Mouse (Mus musculus) kidney, adult 2 months (tissue): ENCODE results near the gene Cmas. TPM values are rescaled to one million over a fixed set of nuclear protein-coding genes. Genes with fewer than 3 reads are reported as not detected.

Source experiments
- DNase-seq: peaks from one replicate; pipeline ENCODE4 v3.0.0; 2021
- H3K27ac ChIP-seq: fragments of 200-500 bp; 2 replicates; pipeline ENCODE4 v1.5.1; 2012; ENCODE audit warnings: low read depth, low read length, control low read depth, inconsistent platforms; ENCODE audit not compliant: insufficient read depth
- H3K27me3 ChIP-seq: fragments of 200-500 bp; replicated peaks from 2 replicates; pipeline ENCODE4 v1.6.1; 2012; ENCODE audit warnings: mild to moderate bottlenecking, moderate library complexity, low read length, inconsistent platforms; ENCODE audit not compliant: control insufficient read depth, insufficient read depth
- H3K36me3 ChIP-seq: fragments of 200-500 bp; 2 replicates; pipeline ENCODE4 v1.6.1; 2012; ENCODE audit warnings: mild to moderate bottlenecking, moderate library complexity, low read length, inconsistent platforms; ENCODE audit not compliant: control insufficient read depth, insufficient read depth
- H3K4me1 ChIP-seq: fragments of 200-500 bp; 2 replicates; pipeline ENCODE4 v1.6.1; 2011; ENCODE audit warnings: low read length; ENCODE audit not compliant: control insufficient read depth, insufficient read depth
- H3K4me3 ChIP-seq: fragments of 200-500 bp; 2 replicates; pipeline ENCODE4 v1.5.1; 2011; ENCODE audit warnings: mild to moderate bottlenecking, low read depth, low read length, control low read depth; ENCODE audit not compliant: insufficient read depth
- CTCF ChIP-seq: fragments of 200-500 bp; conservative IDR thresholded peaks from 2 replicates; pipeline ENCODE4 v1.5.1; 2011; ENCODE audit warnings: low read depth, mild to moderate bottlenecking, control low read depth, low read length, moderate library complexity, mixed read lengths; ENCODE audit not compliant: insufficient read depth, insufficient read length
- POLR2A ChIP-seq: fragments of 200-500 bp; IDR thresholded peaks from one replicate; pipeline ENCODE4 v1.6.1; 2011; ENCODE audit warnings: low read depth, low read length, control low read depth
- WGBS: fragments of 180-500 bp; shearing (Covaris S2); methylation state at CpG from one replicate; pipeline ENCODE4 v1.1.7; 2018; 5-methylcytosine and 5-hydroxymethylcytosine counted together
- polyA plus RNA-seq: library from polyadenylated mRNA; depleted of rRNA; stranded (reverse); fragments of >200 nt; gene quantifications from 2 replicates; pipeline ENCODE4 v1.2.3, GENCODE M21; 2012

Cmas gene
- polyA plus RNA-seq, 1 experiment, result 16.5 TPM

DNA sequence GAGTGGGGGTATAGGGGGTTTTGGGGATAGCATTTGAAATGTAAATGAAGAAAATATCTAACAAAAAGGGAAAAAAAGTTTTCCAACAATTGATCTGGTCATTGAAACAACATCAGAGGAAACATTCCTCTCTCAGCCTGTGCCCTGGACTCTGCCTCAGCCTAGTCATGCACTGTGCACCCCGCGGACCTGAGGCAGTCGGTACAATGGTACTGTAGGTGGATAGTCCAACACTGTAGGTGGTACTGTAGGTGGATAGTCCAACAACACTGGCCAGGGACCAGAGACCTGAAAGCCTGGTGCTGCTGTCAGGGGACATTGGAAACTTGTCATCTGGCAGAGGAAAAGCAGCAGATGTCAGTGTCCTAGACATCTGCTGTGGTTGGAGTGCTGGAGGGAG, 13.4 kb downstream of the Cmas start:
- Histone ChIP-seq H3K27ac (no peak overlapping the region), H3K4me3 (no peak overlapping the region), H3K36me3 (0 out of 2 replicates have a peak, but pooled peaks cover 1% of the 10 kb centered on the region), H3K4me1 (no peaks in the 10 kb centered on the region), H3K27me3 (no peaks in the 10 kb centered on the region)
- 71% methylated on average over 3 of the region's 3 CpGs for WGBS
- TF ChIP-seq CTCF (no peak), POLR2A (no peak)
- DNase-seq, result peak; percentile 70

- Histone ChIP-seq H3K4me3 (no peak overlapping the region), H3K4me1 (no peaks in the 10 kb centered on the region), H3K27me3 (no peaks in the 10 kb centered on the region), H3K36me3 (no peaks in the 10 kb centered on the region), H3K27ac (no peak overlapping the region)
- TF ChIP-seq POLR2A (no peak), CTCF (no peak)
- DNase-seq, result no peak
- 85% methylated on average over 4 of the region's 4 CpGs for WGBS
Measured at GRCm38 (mm10) chr6:142771643-142772042, 15.2 kb downstream of the Cmas start.

GRCm38 (mm10) chr6:142773566-142773965, 17.1 kb downstream of the Cmas start:
- no peak overlapping the region for H3K27ac ChIP-seq
- H3K4me1 ChIP-seq, result no peaks in the 10 kb centered on the region
- no peaks in the 10 kb centered on the region for H3K27me3 ChIP-seq
- no peak overlapping the region for H3K4me3 ChIP-seq
- TF ChIP-seq POLR2A, result no peak
- TF ChIP-seq CTCF, result peak; percentile 29; the same call in 1 of the 2 replicates
- WGBS, result 93% methylated on average over 5 of the region's 5 CpGs
- no peak for DNase-seq
- H3K36me3 ChIP-seq, result no peaks in the 10 kb centered on the region

DNA sequence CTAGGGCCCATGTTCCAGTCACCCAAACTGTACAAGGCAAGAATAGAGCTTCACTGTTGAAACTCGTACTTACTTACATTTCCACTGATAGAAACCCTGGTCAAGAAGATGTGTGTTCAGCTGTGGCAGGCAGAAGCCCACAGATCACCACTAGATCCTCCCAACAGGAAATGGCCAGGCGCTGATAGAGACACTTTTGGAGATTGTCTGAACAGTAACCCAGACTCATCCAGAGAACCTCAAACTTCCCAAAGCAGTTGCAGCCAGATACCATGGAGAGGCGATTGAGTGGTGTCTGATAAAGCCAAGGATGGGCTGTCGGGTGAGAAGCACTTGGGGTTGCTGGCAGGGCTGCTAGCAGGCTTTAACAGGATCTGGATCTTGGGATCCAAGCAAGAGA, 20.4 kb downstream of the Cmas start:
- Histone ChIP-seq H3K4me1 (no peaks in the 10 kb centered on the region), H3K4me3 (no peak overlapping the region), H3K36me3 (no peaks in the 10 kb centered on the region), H3K27me3 (no peaks in the 10 kb centered on the region), H3K27ac (no peak overlapping the region)
- WGBS, result 76% methylated on average over 4 of the region's 4 CpGs
- no peak for DNase-seq
- TF ChIP-seq CTCF (no peak), POLR2A (no peak)

DNA sequence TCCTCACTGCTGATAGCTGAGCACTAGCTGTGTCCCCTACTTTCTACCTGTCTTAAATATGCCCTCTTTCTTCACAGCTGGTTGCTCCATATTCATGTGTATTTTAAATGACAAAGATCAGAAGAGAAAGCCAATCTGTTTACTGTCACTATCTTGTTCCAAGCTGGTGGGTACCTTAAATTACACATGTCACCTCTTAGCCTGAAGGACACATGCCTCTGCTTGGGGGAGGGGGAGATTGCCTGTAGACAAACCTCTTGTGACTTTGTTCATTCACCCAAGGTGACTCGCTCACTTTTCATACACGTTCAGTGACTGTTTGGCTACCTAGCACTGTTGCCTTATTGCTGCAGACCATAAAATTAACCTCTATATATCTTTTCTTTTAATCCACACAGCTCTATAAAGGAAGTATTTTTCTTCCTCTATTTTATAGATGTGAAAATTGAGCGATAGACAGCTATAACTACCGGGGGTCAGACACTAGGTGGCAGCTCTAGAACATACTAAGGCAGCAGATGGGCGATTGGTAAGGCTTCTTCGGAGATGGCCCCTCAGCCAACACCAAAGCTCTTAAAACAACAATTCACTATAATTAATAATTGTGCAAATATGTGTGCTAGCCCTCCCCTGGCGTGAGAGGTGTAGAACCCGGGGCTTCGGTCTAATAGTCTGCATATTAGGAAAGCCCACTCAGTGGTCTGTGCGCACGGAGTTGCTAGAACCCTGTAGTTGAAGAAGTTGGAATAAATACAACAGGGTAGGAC, 22.7 kb downstream of the Cmas start:
- no peaks in the 10 kb centered on the region for H3K36me3 ChIP-seq
- no peaks in the 10 kb centered on the region for H3K4me1 ChIP-seq
- TF ChIP-seq POLR2A (no peak), CTCF (peak; percentile 57)
- H3K27me3 ChIP-seq, result no peaks in the 10 kb centered on the region
- no peak overlapping the region for H3K27ac ChIP-seq
- DNase-seq, result peak; percentile 46
- H3K4me3 ChIP-seq, result no peak overlapping the region
- 44% methylated on average over 11 of the region's 11 CpGs for WGBS

GRCm38 (mm10) chr6:142779812-142780573, 23.5 kb downstream of the Cmas start:
- 71% methylated on average over 14 of the region's 14 CpGs for WGBS
- no peak for DNase-seq

GRCm38 (mm10) chr6:142780574-142781033, 24.1 kb downstream of the Cmas start:
- H3K4me1 ChIP-seq, result no peaks in the 10 kb centered on the region
- WGBS, result 80% methylated on average over 4 of the region's 4 CpGs
- no peak for TF ChIP-seq POLR2A
- TF ChIP-seq CTCF, result no peak
- H3K36me3 ChIP-seq, result no peaks in the 10 kb centered on the region
- H3K27me3 ChIP-seq, result no peaks in the 10 kb centered on the region
- H3K4me3 ChIP-seq, result no peak overlapping the region
- no peak for DNase-seq
- no peak overlapping the region for H3K27ac ChIP-seq

More at GRCm38 (mm10) chr6:142779812-142780573, 23.5 kb downstream of the Cmas start:
- Histone ChIP-seq H3K36me3 (no peaks in the 10 kb centered on the region), H3K4me1 (no peaks in the 10 kb centered on the region), H3K27ac (no peak overlapping the region), H3K4me3 (no peak overlapping the region), H3K27me3 (no peaks in the 10 kb centered on the region)
- TF ChIP-seq CTCF (no peak), POLR2A (no peak)
